Mouse (Mus musculus) stomach, embryonic 14.5 days (tissue): ENCODE results near the gene I0C0044D17Rik. TPM values are rescaled to one million over a fixed set of nuclear protein-coding genes. Genes with fewer than 3 reads are reported as not detected.

Source experiments
- ATAC-seq: fragments of 200-750 bp; cut with Nextera tagmentation; 2 replicates; pipeline ENCODE4 v1.8.0; 2017; ENCODE audit warnings: low read depth, moderate TSS enrichment; ENCODE audit not compliant: insufficient number of reproducible peaks, insufficient read depth, low FRiP score
- H3K27ac ChIP-seq: fragments of 300-500 bp; sonication (generic); 2 replicates; pipeline ENCODE4 v1.5.1; 2014; ENCODE audit warnings: mild to moderate bottlenecking, low read length, moderate library complexity, mixed read lengths
- H3K27me3 ChIP-seq: fragments of 300-500 bp; sonication (generic); 2 replicates; pipeline ENCODE4 v1.6.1; 2014; ENCODE audit warnings: low read length, control low read depth, mixed read lengths; ENCODE audit not compliant: control insufficient read depth, insufficient read depth
- H3K36me3 ChIP-seq: fragments of 300-500 bp; sonication (generic); 2 replicates; pipeline ENCODE4 v1.6.1; 2014; ENCODE audit warnings: mild to moderate bottlenecking, control low read depth, low read length, moderate library complexity, mixed read lengths; ENCODE audit not compliant: control insufficient read depth, insufficient read depth
- H3K4me1 ChIP-seq: fragments of 300-500 bp; sonication (generic); 2 replicates; pipeline ENCODE4 v1.6.1; 2014; ENCODE audit warnings: low read length, control low read depth, mixed read lengths; ENCODE audit not compliant: control insufficient read depth, insufficient read depth
- H3K4me2 ChIP-seq: fragments of 300-500 bp; sonication (generic); replicated peaks from 2 replicates; pipeline ENCODE4 v1.6.1; 2014; ENCODE audit warnings: low read depth, low read length, control low read depth
- H3K4me3 ChIP-seq: fragments of 300-500 bp; sonication (generic); 2 replicates; pipeline ENCODE4 v1.5.1; 2014; ENCODE audit warnings: low read depth, low read length, control low read depth
- H3K9ac ChIP-seq: fragments of 300-500 bp; sonication (generic); replicated peaks from 2 replicates; pipeline ENCODE4 v1.6.1; 2014; ENCODE audit warnings: low read depth, mild to moderate bottlenecking, control low read depth, low read length, moderate library complexity, mixed read lengths
- H3K9me3 ChIP-seq: fragments of 300-500 bp; sonication (generic); 2 replicates; pipeline ENCODE4 v1.6.1; 2016; ENCODE audit warnings: low read depth, low read length, control low read depth; ENCODE audit not compliant: control insufficient read depth
- WGBS: fragments of 180-500 bp; shearing (Covaris S2); extraction: QIAGEN DNeasy Blood & Tissue Kit; methylation state at CpG from one replicate; pipeline ENCODE4 v1.1.7; 2014; 5-methylcytosine and 5-hydroxymethylcytosine counted together
- polyA plus RNA-seq: library from polyadenylated mRNA; unstranded; fragments of >200 nt; fragmentation: Nextera tagmentation; extraction: Ambion mirVana; gene quantifications from 2 replicates; pipeline ENCODE4 v1.2.1, GENCODE M21; 2014

I0C0044D17Rik gene
- polyA plus RNA-seq, 1 experiment from 2014 or later: not detected

DNA sequence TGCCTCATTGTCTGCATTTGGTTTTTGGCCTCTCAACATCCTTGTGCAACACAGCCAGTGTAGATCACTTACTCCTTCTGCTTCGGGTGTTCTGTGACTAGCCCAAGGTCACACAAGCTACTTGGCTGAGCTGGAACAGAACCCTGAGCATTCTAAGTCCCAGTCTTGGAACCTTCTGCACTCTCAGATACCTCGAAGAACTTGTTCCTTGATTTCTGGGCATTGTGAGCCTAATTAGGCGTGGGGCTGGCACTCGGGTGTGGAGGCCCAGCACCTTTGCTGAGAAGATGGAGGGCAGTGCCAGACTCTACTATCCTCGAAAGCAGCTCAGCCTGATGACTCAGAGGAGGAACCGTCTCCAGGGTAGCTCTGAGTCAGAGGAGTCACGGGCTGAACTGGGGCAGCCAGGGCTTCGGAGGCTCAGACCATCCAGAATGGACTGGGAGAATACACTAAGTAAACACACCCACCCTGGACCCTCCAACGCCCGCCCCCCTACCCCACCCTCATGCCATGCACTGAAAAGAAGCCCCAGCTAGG, 4.4 kb downstream of the I0C0044D17Rik start:
- Histone ChIP-seq H3K27me3 (no peaks in the 10 kb centered on the region), H3K4me2 (no peak overlapping the region), H3K4me3 (no peak overlapping the region), H3K36me3 (no peaks in the 10 kb centered on the region), H3K4me1 (peaks cover 8% of the 10 kb centered on the region; the same call in 1 of the 2 replicates), H3K9ac (no peak overlapping the region), H3K9me3 (no peaks in the 10 kb centered on the region), H3K27ac (no peak overlapping the region)
- 74% methylated on average over 10 of the region's 10 CpGs for WGBS
- no peak for ATAC-seq

DNA sequence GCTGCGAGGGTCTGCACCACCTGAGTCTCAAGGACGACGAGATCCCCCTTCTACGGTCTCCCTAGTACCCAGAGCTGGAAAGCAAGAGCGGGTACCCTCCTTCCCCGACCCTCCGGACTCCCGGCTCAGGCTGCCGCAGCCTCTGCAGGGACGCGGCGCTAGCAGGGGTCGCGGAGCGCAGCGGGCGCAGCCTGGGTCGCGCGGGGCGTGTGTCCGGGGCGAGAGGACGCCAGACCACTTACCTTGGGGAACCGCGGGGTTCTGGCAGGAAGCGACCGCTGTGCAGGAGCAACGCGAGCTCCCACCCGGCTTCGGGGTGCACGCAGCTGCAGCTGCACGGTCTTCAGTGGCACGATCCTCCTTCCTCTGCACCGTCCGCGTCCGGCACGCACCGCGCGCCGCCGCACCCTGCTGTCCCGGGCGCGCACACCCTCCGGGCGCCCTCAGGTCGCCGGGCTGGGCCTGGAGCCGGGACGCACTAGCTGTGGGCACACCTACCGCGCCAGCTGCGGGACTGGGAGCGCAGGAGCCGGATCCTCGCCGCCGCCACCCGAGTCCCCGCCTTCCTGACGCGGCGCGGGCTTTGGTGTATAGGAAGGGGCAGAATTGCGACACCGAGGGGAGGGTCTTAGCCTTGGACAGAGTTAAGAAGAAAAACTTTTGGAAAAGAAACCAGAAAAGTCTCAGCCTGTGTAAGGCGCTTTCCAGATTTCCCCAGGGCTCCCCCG, 6.3 kb downstream of the I0C0044D17Rik start, which contains the start of gene Kank4:
TSS of gene Kank4 (minus strand) at position 354 of the 728 bp plus-strand sequence.
- Histone ChIP-seq H3K4me2 (peak within 1 kb of the TSS; percentile 94), H3K27ac (peak within 1 kb of the TSS; percentile 66), H3K4me3 (peak within 1 kb of the TSS; percentile 82), H3K36me3 (no peaks in the 10 kb centered on the region), H3K9me3 (no peaks in the 10 kb centered on the region), H3K9ac (peak within 1 kb of the TSS; percentile 79), H3K4me1 (peaks cover 14% of the 10 kb centered on the region; the same call in 1 of the 2 replicates), H3K27me3 (no peaks in the 10 kb centered on the region)
- ATAC-seq: peak; percentile 78
- under 1% methylated on average over 69 of the region's 72 CpGs for WGBS

DNA sequence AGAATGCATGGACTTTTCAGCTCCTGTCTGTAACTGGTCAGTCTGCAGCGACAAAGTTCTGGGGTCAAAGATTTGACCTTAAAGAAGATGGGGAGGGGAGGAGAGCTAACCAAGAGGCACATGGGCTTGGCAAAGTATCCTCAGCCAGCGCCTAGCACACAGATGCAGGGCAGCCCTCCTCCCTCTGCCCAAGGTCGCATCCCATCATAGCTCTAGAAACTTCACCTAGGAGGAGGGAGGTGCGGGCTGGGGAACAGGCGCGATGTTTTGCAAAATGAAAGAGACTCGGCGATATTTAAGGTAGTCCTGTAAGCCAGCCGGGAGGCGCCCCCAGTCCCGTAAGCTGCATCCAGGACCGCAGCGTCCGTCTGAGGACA, 6.8 kb downstream of the I0C0044D17Rik start:
- WGBS: 4% methylated on average over 14 of the region's 14 CpGs
- no peaks in the 10 kb centered on the region for H3K36me3 ChIP-seq
- no peak overlapping the region for H3K27ac ChIP-seq
- H3K4me1 ChIP-seq: peaks cover 14% of the 10 kb centered on the region; the same call in 1 of the 2 replicates
- no peaks in the 10 kb centered on the region for H3K27me3 ChIP-seq
- no peaks in the 10 kb centered on the region for H3K9me3 ChIP-seq
- ATAC-seq: no peak
- peak overlapping the region; percentile 82 for H3K4me3 ChIP-seq
- H3K4me2 ChIP-seq: peak overlapping the region; percentile 94
- H3K9ac ChIP-seq: peak overlapping the region; percentile 79

DNA sequence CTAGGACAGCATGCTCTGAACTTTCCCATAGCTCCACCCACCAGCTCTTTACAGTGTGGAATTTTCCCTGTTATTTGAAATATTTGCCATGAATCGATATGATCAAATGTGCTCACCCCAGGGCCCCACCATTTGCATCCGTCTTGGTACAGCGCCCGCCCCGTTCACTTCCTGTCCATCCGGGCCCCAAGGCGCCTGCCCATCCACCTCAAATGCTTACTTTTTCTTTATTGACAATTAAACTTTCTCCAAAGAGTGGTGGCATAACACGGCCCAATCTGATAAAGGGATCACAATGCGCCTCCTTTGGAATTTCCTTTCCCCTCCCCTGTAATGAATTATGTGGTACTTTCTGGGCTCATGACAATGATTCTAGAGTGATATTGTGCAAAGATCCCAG, 17.3 kb downstream of the I0C0044D17Rik start:
- no peak overlapping the region for H3K4me3 ChIP-seq
- H3K27me3 ChIP-seq: no peaks in the 10 kb centered on the region
- H3K4me1 ChIP-seq: no peaks in the 10 kb centered on the region
- no peak overlapping the region for H3K4me2 ChIP-seq
- no peak overlapping the region for H3K9ac ChIP-seq
- no peak overlapping the region for H3K27ac ChIP-seq
- 69% methylated on average over 9 of the region's 9 CpGs for WGBS
- no peaks in the 10 kb centered on the region for H3K9me3 ChIP-seq
- ATAC-seq: no peak
- no peaks in the 10 kb centered on the region for H3K36me3 ChIP-seq

DNA sequence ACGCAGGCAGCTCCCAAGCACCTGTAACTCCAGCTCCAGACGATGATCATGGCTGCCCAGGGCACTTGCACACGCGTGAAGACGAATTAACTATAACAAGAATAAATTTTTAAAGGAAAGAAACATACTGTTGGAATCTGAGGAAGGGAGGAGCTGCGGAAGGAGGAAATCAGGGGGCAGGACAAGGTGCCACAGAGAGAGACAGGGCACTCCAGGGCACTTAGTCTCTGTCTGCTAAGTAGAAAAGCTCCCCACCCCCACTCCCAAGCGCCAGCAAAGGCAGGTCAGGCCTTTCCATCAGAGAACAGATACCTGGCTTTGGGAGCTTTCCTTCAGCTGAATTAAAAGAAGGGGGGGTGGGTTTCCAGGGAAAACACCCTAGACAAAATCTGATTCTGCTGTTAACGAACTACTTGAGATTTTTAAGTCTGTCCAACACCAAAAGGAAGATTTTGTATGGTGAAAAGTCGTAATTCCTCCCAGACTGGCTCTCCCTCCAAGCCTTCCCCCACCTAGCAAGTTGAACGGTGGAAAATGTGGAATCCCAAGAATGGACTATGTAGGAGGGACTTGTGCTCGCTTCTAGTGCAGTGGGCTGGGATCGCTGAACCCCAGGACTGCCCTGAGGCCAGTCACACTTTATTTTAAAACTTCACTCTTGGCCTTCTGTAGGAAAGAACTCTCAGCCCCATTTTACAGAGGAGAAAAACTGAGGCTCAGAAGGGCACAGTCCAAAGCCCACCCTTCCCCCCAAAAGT, 18.2 kb downstream of the I0C0044D17Rik start:
- Histone ChIP-seq H3K36me3 (no peaks in the 10 kb centered on the region), H3K27ac (no peak overlapping the region), H3K4me2 (no peak overlapping the region), H3K9me3 (no peaks in the 10 kb centered on the region), H3K4me3 (no peak overlapping the region), H3K27me3 (no peaks in the 10 kb centered on the region), H3K9ac (no peak overlapping the region), H3K4me1 (no peaks in the 10 kb centered on the region)
- ATAC-seq: no peak
- WGBS: 52% methylated on average over 12 of the region's 12 CpGs

DNA sequence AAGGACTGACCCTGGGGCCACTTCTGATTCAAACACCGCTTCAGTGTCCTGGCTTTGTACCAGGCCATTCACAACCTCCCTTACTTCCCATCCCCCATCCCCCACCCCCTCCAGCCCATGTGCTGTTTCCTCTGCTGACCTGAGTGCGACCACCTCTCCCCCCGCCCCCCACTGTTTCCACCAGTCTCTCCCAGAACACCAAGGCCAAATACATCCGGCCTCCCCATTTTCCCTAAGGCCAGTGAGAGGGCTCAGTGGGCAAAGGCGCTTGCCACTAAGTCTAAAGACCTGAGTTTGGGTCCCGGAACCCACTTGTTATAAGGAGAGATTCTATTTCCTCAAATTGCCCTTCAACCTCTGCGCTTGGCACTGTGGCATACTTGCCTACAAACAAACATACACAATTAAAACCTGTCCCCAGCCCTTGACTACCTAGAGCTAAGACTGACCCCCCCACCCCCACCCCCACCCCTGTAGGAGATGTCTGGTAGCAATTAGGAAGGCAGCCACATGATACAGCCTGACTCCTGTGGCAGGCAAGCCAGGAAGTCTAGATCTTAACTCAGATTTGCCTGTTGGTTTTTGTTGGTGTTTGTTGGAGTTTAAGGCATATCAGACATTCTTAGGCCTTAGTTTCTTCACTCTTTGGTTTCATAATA, 19.0 kb downstream of the I0C0044D17Rik start:
- H3K27me3 ChIP-seq: no peaks in the 10 kb centered on the region
- H3K9ac ChIP-seq: no peak overlapping the region
- no peaks in the 10 kb centered on the region for H3K36me3 ChIP-seq
- no peak overlapping the region for H3K27ac ChIP-seq
- H3K9me3 ChIP-seq: no peaks in the 10 kb centered on the region
- 76% methylated on average over 7 of the region's 7 CpGs for WGBS
- H3K4me1 ChIP-seq: no peaks in the 10 kb centered on the region
- H3K4me2 ChIP-seq: no peak overlapping the region
- H3K4me3 ChIP-seq: no peak overlapping the region
- no peak for ATAC-seq

DNA sequence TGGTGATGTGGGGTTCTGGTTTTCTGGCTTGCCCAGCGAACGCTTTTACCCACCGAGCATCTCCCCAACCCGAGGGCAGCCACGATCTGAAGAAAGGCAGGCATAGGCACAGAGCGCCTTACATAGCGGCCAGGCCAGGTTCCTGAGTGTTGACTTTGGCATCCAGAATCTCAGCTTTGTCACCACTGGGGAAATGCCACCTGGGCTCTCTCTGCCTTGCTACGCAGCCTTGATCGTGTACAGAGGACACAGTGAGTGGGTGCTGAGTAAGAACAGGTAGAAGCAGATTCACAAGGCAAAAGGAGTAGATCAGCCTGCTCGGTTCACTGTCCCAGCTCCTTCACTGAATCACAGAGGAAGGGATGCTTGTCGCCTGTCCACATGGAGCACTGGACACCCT, 21.9 kb downstream of the I0C0044D17Rik start:
- H3K27ac ChIP-seq: no peak overlapping the region

DNA sequence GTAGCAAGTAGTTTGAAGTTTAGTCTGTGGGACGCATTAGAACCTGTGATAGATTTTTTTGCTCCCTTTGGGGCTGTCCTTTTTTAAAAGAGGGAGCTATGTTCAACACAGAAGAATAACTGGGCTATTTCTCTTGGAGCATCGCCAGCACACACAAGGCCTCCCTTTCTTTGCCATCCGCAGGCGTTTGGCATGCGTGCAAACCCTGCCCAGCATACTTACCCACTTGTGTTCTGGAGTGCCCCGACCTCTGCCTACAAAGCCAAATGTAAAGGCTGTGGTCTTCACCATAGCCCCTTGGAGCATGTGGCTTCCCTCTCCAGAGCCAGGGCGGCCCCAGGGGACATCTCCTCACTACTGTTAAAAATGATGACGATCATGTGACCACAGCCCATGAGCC, 22.8 kb downstream of the I0C0044D17Rik start:
- no peak overlapping the region for H3K9ac ChIP-seq
- peaks cover 16% of the 10 kb centered on the region for H3K4me1 ChIP-seq
- no peaks in the 10 kb centered on the region for H3K36me3 ChIP-seq
- H3K4me3 ChIP-seq: no peak overlapping the region
- H3K27ac ChIP-seq: no peak overlapping the region
- 84% methylated on average over 8 of the region's 8 CpGs for WGBS
- no peak overlapping the region for H3K4me2 ChIP-seq
- H3K27me3 ChIP-seq: no peaks in the 10 kb centered on the region
- ATAC-seq: no peak
- H3K9me3 ChIP-seq: no peaks in the 10 kb centered on the region

More for the DNA sequence above, 21.9 kb downstream of the I0C0044D17Rik start:
- ATAC-seq: no peak
- H3K27me3 ChIP-seq: no peaks in the 10 kb centered on the region
- peaks cover 8% of the 10 kb centered on the region for H3K4me1 ChIP-seq
- H3K36me3 ChIP-seq: no peaks in the 10 kb centered on the region
- H3K4me2 ChIP-seq: no peak overlapping the region
- H3K4me3 ChIP-seq: no peak overlapping the region
- H3K9ac ChIP-seq: no peak overlapping the region
- WGBS: 84% methylated on average over 11 of the region's 11 CpGs
- no peaks in the 10 kb centered on the region for H3K9me3 ChIP-seq
